Mouse (Mus musculus) MEL (cell line): Measurements from ENCODE around the gene Cntnap1. TPM values are rescaled to one million over a fixed set of nuclear protein-coding genes. Genes with fewer than 3 reads are reported as not detected.
A peak's percentile ranks its signal among the peaks of the same experiment; 100 is the strongest.

Experiments
- DNase-seq: peaks from one replicate; pipeline ENCODE4 v3.0.0; 2011; ENCODE audit warnings: low read depth, low spot score
- H3K27ac ChIP-seq: 2 replicates; pipeline ENCODE4 v1.5.1; 2012; ENCODE audit warnings: low read depth, mild to moderate bottlenecking, control low read depth, low read length, moderate library complexity; ENCODE audit not compliant: control insufficient read depth
- H3K27me3 ChIP-seq, 2 experiments: fragments of 150-350 bp in 1 of 2; sonication (generic) in 1 of 2; 2 replicates each; pipeline ENCODE4 v1.6.1; 2012; ENCODE audit warnings: low read length in 2 of 2, mild to moderate bottlenecking in 2 of 2, improper control_type of control experiment in 1 of 2, moderate library complexity in 1 of 2; ENCODE audit not compliant: insufficient read depth in 2 of 2, control insufficient read depth in 1 of 2
- H3K36me3 ChIP-seq, 2 experiments: 2 replicates each; pipeline ENCODE4 v1.6.1; 2012 to 2014; ENCODE audit warnings: low read length in 2 of 2, improper control_type of control experiment in 1 of 2, inconsistent platforms in 1 of 2, mild to moderate bottlenecking in 1 of 2; ENCODE audit not compliant: insufficient read depth in 2 of 2, control insufficient read depth in 1 of 2
- H3K4me1 ChIP-seq, 2 experiments: fragments of 150-350 bp in 1 of 2; sonication (generic) in 1 of 2; 2 replicates each; pipeline ENCODE4 v1.6.1; 2012; ENCODE audit warnings: low read length in 2 of 2, improper control_type of control experiment in 1 of 2, mild to moderate bottlenecking in 1 of 2; ENCODE audit not compliant: insufficient read depth in 2 of 2, control insufficient read depth in 1 of 2
- H3K4me3 ChIP-seq, 2 experiments: fragments of 150-350 bp in 1 of 2; sonication (generic) in 1 of 2; 2 replicates each; pipeline ENCODE4 v1.5.1; 2012; ENCODE audit warnings: low read depth in 2 of 2, low read length in 2 of 2, mild to moderate bottlenecking in 2 of 2, moderate library complexity in 2 of 2, control low read depth in 1 of 2, improper control_type of control experiment in 1 of 2; ENCODE audit not compliant: control insufficient read depth in 1 of 2, insufficient read depth in 1 of 2
- H3K79me2 ChIP-seq: 2 replicates; pipeline ENCODE4 v1.6.1; 2012; ENCODE audit warnings: mild to moderate bottlenecking, low read length, moderate library complexity; ENCODE audit not compliant: control insufficient read depth, poor library complexity, insufficient read depth
- H3K9ac ChIP-seq: 2 replicates; pipeline ENCODE4 v1.6.1; 2012; ENCODE audit warnings: low read depth, mild to moderate bottlenecking, control low read depth, low read length, moderate library complexity; ENCODE audit not compliant: control insufficient read depth, poor library complexity, severe bottlenecking
- H3K9me3 ChIP-seq: fragments of 150-350 bp; sonication (generic); replicated peaks from 2 replicates; pipeline ENCODE4 v1.6.1; 2012; ENCODE audit warnings: mild to moderate bottlenecking, low read length, improper control_type of control experiment, moderate library complexity; ENCODE audit not compliant: insufficient read depth
- BHLHE40 ChIP-seq: IDR thresholded peaks from 2 replicates; pipeline ENCODE4 v1.6.1; 2012; ENCODE audit warnings: low read depth, mild to moderate bottlenecking, inconsistent platforms, low read length, improper control_type of control experiment, borderline replicate concordance
- CHD2 ChIP-seq: IDR thresholded peaks from 2 replicates; pipeline ENCODE4 v1.6.1; 2011; ENCODE audit warnings: low read length, improper control_type of control experiment
- E2F4 ChIP-seq: IDR thresholded peaks from 2 replicates; pipeline ENCODE4 v1.6.1; 2011; ENCODE audit warnings: low read depth, low read length, improper control_type of control experiment, borderline replicate concordance
- EP300 ChIP-seq, 2 experiments: IDR thresholded peaks; 2 replicates each; pipeline ENCODE4 v1.6.1; 2011; ENCODE audit warnings: improper control_type of control experiment in 2 of 2, low read length in 2 of 2, low read depth in 1 of 2, mild to moderate bottlenecking in 1 of 2
- GABPA ChIP-seq: IDR thresholded peaks from 2 replicates; pipeline ENCODE4 v1.6.1; 2012; ENCODE audit warnings: low read depth, mild to moderate bottlenecking, inconsistent platforms, low read length, improper control_type of control experiment, moderate library complexity
- GATA1 ChIP-seq: IDR thresholded peaks from 2 replicates; pipeline ENCODE4 v1.6.1; 2011; ENCODE audit warnings: low read depth, low read length, improper control_type of control experiment
- HCFC1 ChIP-seq: IDR thresholded peaks from 2 replicates; pipeline ENCODE4 v1.6.1; 2012; ENCODE audit warnings: low read depth, mild to moderate bottlenecking, inconsistent platforms, low read length, improper control_type of control experiment, moderate library complexity
- JUND ChIP-seq: IDR thresholded peaks from 2 replicates; pipeline ENCODE4 v1.6.1; 2011; ENCODE audit warnings: low read depth, mild to moderate bottlenecking, improper control_type of control experiment, low read length
- KAT2A ChIP-seq: conservative IDR thresholded peaks from 2 replicates; pipeline ENCODE4 v1.6.1; 2012; ENCODE audit warnings: low read depth, low read length, improper control_type of control experiment, inconsistent platforms
- MAFK ChIP-seq: IDR thresholded peaks from 2 replicates; pipeline ENCODE4 v1.6.1; 2011; ENCODE audit warnings: low read depth, mild to moderate bottlenecking, low read length, improper control_type of control experiment, borderline replicate concordance
- MAZ ChIP-seq: IDR thresholded peaks from 2 replicates; pipeline ENCODE4 v1.6.1; 2012; ENCODE audit warnings: low read depth, mild to moderate bottlenecking, inconsistent platforms, low read length, improper control_type of control experiment
- MXI1 ChIP-seq: IDR thresholded peaks from 2 replicates; pipeline ENCODE4 v1.6.1; 2011; ENCODE audit warnings: mild to moderate bottlenecking, low read depth, low read length, improper control_type of control experiment
- MYB ChIP-seq: IDR thresholded peaks from 2 replicates; pipeline ENCODE4 v1.6.1; 2011; ENCODE audit warnings: mild to moderate bottlenecking, low read depth, low read length, improper control_type of control experiment
- MYC ChIP-seq: IDR thresholded peaks from 2 replicates; pipeline ENCODE4 v1.6.1; 2011; ENCODE audit warnings: low read depth, mild to moderate bottlenecking, low read length, improper control_type of control experiment, moderate library complexity
- NELFE ChIP-seq: IDR thresholded peaks from 2 replicates; pipeline ENCODE4 v1.6.1; 2011; ENCODE audit warnings: low read depth, low read length, improper control_type of control experiment
- NRF1 ChIP-seq: IDR thresholded peaks from 2 replicates; pipeline ENCODE4 v1.6.1; 2014; ENCODE audit warnings: low read depth, mild to moderate bottlenecking, inconsistent platforms, low read length, improper control_type of control experiment, moderate library complexity; ENCODE audit not compliant: poor library complexity, insufficient read depth, severe bottlenecking
- SMC3 ChIP-seq: IDR thresholded peaks from 2 replicates; pipeline ENCODE4 v1.6.1; 2011; ENCODE audit warnings: low read depth, low read length, improper control_type of control experiment
- TAL1 ChIP-seq: IDR thresholded peaks from 2 replicates; pipeline ENCODE4 v1.6.1; 2012; ENCODE audit warnings: mild to moderate bottlenecking, inconsistent platforms, low read length, moderate library complexity, mixed read lengths
- TBP ChIP-seq: IDR thresholded peaks from 2 replicates; pipeline ENCODE4 v1.8.0; 2011; ENCODE audit warnings: low read depth, low read length, improper control_type of control experiment
- UBTF ChIP-seq: IDR thresholded peaks from 2 replicates; pipeline ENCODE4 v1.6.1; 2012; ENCODE audit warnings: low read depth, mild to moderate bottlenecking, inconsistent platforms, low read length, improper control_type of control experiment, moderate library complexity, borderline replicate concordance; ENCODE audit not compliant: insufficient read depth
- ZC3H11A ChIP-seq: IDR thresholded peaks from 2 replicates; pipeline ENCODE4 v1.6.1; 2012; ENCODE audit warnings: low read depth, mild to moderate bottlenecking, inconsistent platforms, low read length, improper control_type of control experiment
- ZNF384 ChIP-seq: IDR thresholded peaks from 2 replicates; pipeline ENCODE4 v1.6.1; 2012; ENCODE audit warnings: low read depth, mild to moderate bottlenecking, inconsistent platforms, low read length, improper control_type of control experiment
- polyA plus RNA-seq, 2 experiments: library from polyadenylated mRNA; stranded (reverse) in 1 of 2; unstranded in 1 of 2; fragments of >175 nt in 1 of 2; fragments of >200 nt in 1 of 2; gene quantifications; 2 replicates each; pipeline versions ENCODE4 v1.2.1 to v1.2.4; 2012; ENCODE audit warnings: low replicate concordance in 2 of 2, low read depth in 1 of 2; ENCODE audit not compliant: insufficient read length in 2 of 2, insufficient read depth in 1 of 2, missing spikeins in 1 of 2
- total RNA-seq: library from RNA; depleted of rRNA; stranded (reverse); fragments of 300-350 nt; gene quantifications from 2 replicates; pipeline ENCODE4 v1.2.3, GENCODE M21; 2012

Cntnap1 gene
- total and polyA plus RNA-seq, 3 experiments: 0.01 TPM; not detected in 2

DNA sequence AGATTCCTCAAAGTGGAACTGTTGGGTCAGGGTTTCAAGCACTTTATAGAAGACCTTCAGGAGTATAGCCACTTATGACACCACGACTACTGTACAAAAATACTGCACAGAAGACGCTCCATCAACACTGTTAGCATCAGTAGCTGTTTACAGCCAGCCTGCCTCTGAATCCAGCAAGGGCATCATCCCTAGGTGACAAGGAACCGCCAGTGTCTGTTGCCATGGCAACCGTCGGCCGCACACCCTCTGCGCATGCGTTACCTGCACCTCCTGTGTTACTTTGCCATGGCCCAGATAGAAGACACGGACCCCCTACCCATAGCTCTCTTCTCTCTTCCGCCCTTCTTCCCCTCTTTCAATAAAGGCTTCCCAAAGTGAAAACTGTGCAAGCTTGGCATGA lies 23.9 kb upstream of the Cntnap1 start:
- Histone ChIP-seq H3K27me3 (peaks cover 0 to 4% of the 10 kb centered on the region in 2 experiments; a peak in 3 of 4 replicates), H3K27ac (no peak overlapping the region), H3K9me3 (no peaks in the 10 kb centered on the region), H3K4me1 (peaks cover 3 to 19% of the 10 kb centered on the region in 2 experiments; a peak in 2 of 4 replicates), H3K79me2 (no peaks in the 10 kb centered on the region), H3K36me3 (no peaks in the 10 kb centered on the region; a peak in 1 of 4 replicates), H3K9ac (no peak overlapping the region), H3K4me3 (no peak overlapping the region)
- TF ChIP-seq MXI1 (no peak), MAZ (no peak), UBTF (no peak), MYB (no peak), NRF1 (no peak), SMC3 (no peak), MYC (no peak), CHD2 (no peak), GABPA (no peak), E2F4 (no peak), BHLHE40 (no peak)
- no peak for DNase-seq

GRCm38 (mm10) chr11:101148751-101149150 lies 21.6 kb upstream of the Cntnap1 start:
- Histone ChIP-seq H3K9me3 (no peaks in the 10 kb centered on the region), H3K9ac (no peak overlapping the region), H3K27ac (no peak overlapping the region)

GRCm38 (mm10) chr11:101149178-101150105 lies 20.9 kb upstream of the Cntnap1 start:
- no peak for TF ChIP-seq SMC3
- TF ChIP-seq UBTF: no peak
- TF ChIP-seq KAT2A: no peak; the same call in 1 of the 2 replicates
- TF ChIP-seq TAL1: no peak
- TF ChIP-seq ZNF384: 0 out of 2 replicates have a peak, but pooled peaks have one; percentile 12
- TF ChIP-seq MAFK: no peak
- TF ChIP-seq MXI1: no peak; the same call in 1 of the 2 replicates
- TF ChIP-seq MYB: no peak
- TF ChIP-seq EP300 (IDR thresholded peaks at IDR 0.05; ENCODE audit: low read depth in 1 of 2, low read length in 2 of 2): peak in 1 of 2 experiments; percentile 14; a peak in 1 of 4 replicates
- no peak for TF ChIP-seq NELFE
- TF ChIP-seq TBP: 0 out of 2 replicates have a peak, but pooled peaks have one; percentile 39
- TF ChIP-seq HCFC1: no peak
- no peak for TF ChIP-seq ZC3H11A
- no peak for TF ChIP-seq BHLHE40
- no peak for TF ChIP-seq JUND
- Histone ChIP-seq H3K4me1 (peaks cover 3 to 9% of the 10 kb centered on the region in 2 experiments; a peak in 2 of 4 replicates), H3K36me3 (no peaks in the 10 kb centered on the region; a peak in 1 of 4 replicates), H3K9ac (no peak overlapping the region), H3K27ac (no peak overlapping the region), H3K79me2 (no peaks in the 10 kb centered on the region), H3K4me3 (no peak overlapping the region), H3K9me3 (no peaks in the 10 kb centered on the region), H3K27me3 (no peaks in the 10 kb centered on the region; a peak in 4 of 4 replicates)
- peak; percentile 82 for DNase-seq

More at GRCm38 (mm10) chr11:101148751-101149150, 21.6 kb upstream of the Cntnap1 start:
- peaks cover 3 to 11% of the 10 kb centered on the region in 2 experiments; a peak in 2 of 4 replicates for H3K4me1 ChIP-seq
- DNase-seq: no peak
- H3K27me3 ChIP-seq: no peaks in the 10 kb centered on the region; a peak in 4 of 4 replicates
- H3K4me3 ChIP-seq: no peak overlapping the region
- H3K36me3 ChIP-seq: no peaks in the 10 kb centered on the region; a peak in 1 of 4 replicates
- no peak for TF ChIP-seq JUND
- peak; percentile 68 for TF ChIP-seq GATA1
- no peaks in the 10 kb centered on the region for H3K79me2 ChIP-seq
